Mouse (Mus musculus) kidney, adult 2 months (tissue): ENCODE measurements around the gene Ppp2r5c. TPM values are rescaled to one million over a fixed set of nuclear protein-coding genes. Genes with fewer than 3 reads are reported as not detected.

ENCODE experiments used
- DNase-seq: peaks from one replicate; pipeline ENCODE4 v3.0.0; 2021
- H3K27ac ChIP-seq: fragments of 200-500 bp; 2 replicates; pipeline ENCODE4 v1.5.1; 2012; ENCODE audit warnings: low read depth, low read length, control low read depth, inconsistent platforms; ENCODE audit not compliant: insufficient read depth
- H3K27me3 ChIP-seq: fragments of 200-500 bp; replicated peaks from 2 replicates; pipeline ENCODE4 v1.6.1; 2012; ENCODE audit warnings: mild to moderate bottlenecking, moderate library complexity, low read length, inconsistent platforms; ENCODE audit not compliant: control insufficient read depth, insufficient read depth
- H3K36me3 ChIP-seq: fragments of 200-500 bp; 2 replicates; pipeline ENCODE4 v1.6.1; 2012; ENCODE audit warnings: mild to moderate bottlenecking, moderate library complexity, low read length, inconsistent platforms; ENCODE audit not compliant: control insufficient read depth, insufficient read depth
- H3K4me1 ChIP-seq: fragments of 200-500 bp; 2 replicates; pipeline ENCODE4 v1.6.1; 2011; ENCODE audit warnings: low read length; ENCODE audit not compliant: control insufficient read depth, insufficient read depth
- H3K4me3 ChIP-seq: fragments of 200-500 bp; 2 replicates; pipeline ENCODE4 v1.5.1; 2011; ENCODE audit warnings: mild to moderate bottlenecking, low read depth, low read length, control low read depth; ENCODE audit not compliant: insufficient read depth
- CTCF ChIP-seq: fragments of 200-500 bp; conservative IDR thresholded peaks from 2 replicates; pipeline ENCODE4 v1.5.1; 2011; ENCODE audit warnings: low read depth, mild to moderate bottlenecking, control low read depth, low read length, moderate library complexity, mixed read lengths; ENCODE audit not compliant: insufficient read depth, insufficient read length
- POLR2A ChIP-seq: fragments of 200-500 bp; IDR thresholded peaks from one replicate; pipeline ENCODE4 v1.6.1; 2011; ENCODE audit warnings: low read depth, low read length, control low read depth
- WGBS: fragments of 180-500 bp; shearing (Covaris S2); methylation state at CpG from one replicate; pipeline ENCODE4 v1.1.7; 2018; 5-methylcytosine and 5-hydroxymethylcytosine counted together
- polyA plus RNA-seq: library from polyadenylated mRNA; depleted of rRNA; stranded (reverse); fragments of >200 nt; gene quantifications from 2 replicates; pipeline ENCODE4 v1.2.3, GENCODE M21; 2012

The Ppp2r5c gene
- polyA plus RNA-seq, 1 experiment: 41.3 TPM

DNA sequence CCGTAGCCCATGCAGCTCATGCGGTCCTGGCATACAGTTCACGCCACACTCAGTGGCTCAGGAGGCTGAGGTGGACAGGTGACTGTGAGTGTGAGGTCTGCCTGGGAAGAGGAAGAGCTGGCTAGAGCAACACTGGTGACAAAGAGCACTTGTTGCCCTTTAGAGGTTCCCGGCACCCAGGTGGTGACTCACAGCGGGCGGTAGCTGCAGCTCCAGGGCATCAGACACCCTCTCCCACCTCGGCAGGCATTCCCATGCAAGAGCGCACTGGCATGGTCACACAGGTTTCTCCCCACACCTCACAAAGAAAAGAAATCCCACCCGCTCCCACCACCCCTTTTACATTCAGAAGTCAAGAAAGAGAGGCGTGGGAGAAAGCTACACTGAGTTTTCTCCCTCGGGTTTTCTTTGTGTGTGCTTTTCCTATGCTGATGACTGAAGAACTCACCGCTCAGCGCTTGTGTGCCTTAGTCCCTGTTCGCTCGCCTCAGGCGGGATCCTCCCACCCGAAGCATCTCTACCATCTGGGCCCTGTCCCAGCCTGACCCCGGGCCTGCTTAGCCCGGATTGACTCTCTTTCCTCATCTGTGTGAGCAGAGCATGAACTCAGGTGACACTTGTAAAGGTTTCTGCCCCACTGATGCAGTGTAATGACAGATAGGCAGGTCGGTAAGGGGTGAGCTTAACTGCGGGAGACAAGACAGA, 108.8 kb downstream of the Ppp2r5c start:
- TF ChIP-seq CTCF: no peak
- TF ChIP-seq POLR2A: no peak
- DNase-seq: no peak
- peaks cover 2% of the 10 kb centered on the region; the same call in 1 of the 2 replicates for H3K36me3 ChIP-seq

GRCm38 (mm10) chr12:110556861-110557628, 110.1 kb downstream of the Ppp2r5c start:
- TF ChIP-seq POLR2A (no peak), CTCF (no peak)
- H3K36me3 ChIP-seq: peaks cover 2% of the 10 kb centered on the region
- no peak overlapping the region for H3K27ac ChIP-seq
- no peak overlapping the region for H3K4me3 ChIP-seq
- 75% methylated on average over 18 of the region's 18 CpGs for WGBS
- no peak for DNase-seq
- H3K27me3 ChIP-seq: no peaks in the 10 kb centered on the region
- H3K4me1 ChIP-seq: no peaks in the 10 kb centered on the region

More for the DNA sequence above, 108.8 kb downstream of the Ppp2r5c start:
- no peak overlapping the region for H3K27ac ChIP-seq
- no peaks in the 10 kb centered on the region for H3K4me1 ChIP-seq
- 76% methylated on average over 21 of the region's 21 CpGs for WGBS
- no peak overlapping the region for H3K4me3 ChIP-seq
- H3K27me3 ChIP-seq: no peaks in the 10 kb centered on the region

GRCm38 (mm10) chr12:110558175-110558574, 111.3 kb downstream of the Ppp2r5c start:
- DNase-seq: no peak
- Histone ChIP-seq H3K4me3 (no peak overlapping the region), H3K27me3 (no peaks in the 10 kb centered on the region), H3K36me3 (peaks cover 4% of the 10 kb centered on the region), H3K4me1 (no peaks in the 10 kb centered on the region), H3K27ac (no peak overlapping the region)
- WGBS: 97% methylated on average over 7 of the region's 7 CpGs
- TF ChIP-seq CTCF (no peak), POLR2A (no peak)

- H3K4me3 ChIP-seq: no peak overlapping the region
- peaks cover 1% of the 10 kb centered on the region for H3K36me3 ChIP-seq
- H3K4me1 ChIP-seq: no peaks in the 10 kb centered on the region
- WGBS: 92% methylated on average over 11 of the region's 11 CpGs
- no peak for DNase-seq
- no peaks in the 10 kb centered on the region for H3K27me3 ChIP-seq
- no peak for TF ChIP-seq POLR2A
- TF ChIP-seq CTCF: no peak
- no peak overlapping the region for H3K27ac ChIP-seq
These were observed 116.5 kb downstream of the Ppp2r5c start for GRCm38 (mm10) chr12:110563383-110563782.

DNA sequence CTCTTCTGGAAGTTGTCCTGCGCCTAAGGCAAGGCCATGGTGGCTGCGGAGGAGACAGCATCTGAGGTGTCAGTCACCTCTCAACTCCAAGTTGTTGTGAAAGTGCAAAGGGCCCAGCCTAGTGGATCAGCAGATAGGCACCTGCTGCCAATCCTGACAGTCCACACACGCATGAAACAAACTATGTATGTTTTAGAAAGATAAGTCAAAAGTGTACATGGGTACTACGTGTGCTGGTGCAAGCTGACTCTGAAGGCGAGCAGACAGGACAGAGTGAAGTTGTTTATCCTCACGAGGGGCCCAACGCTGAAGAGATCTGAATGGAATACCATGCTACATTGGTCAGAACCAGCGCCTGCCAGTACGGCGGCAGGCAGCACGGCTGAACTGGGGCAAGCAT, 117.9 kb downstream of the Ppp2r5c start:
- H3K27me3 ChIP-seq: no peaks in the 10 kb centered on the region
- H3K4me1 ChIP-seq: no peaks in the 10 kb centered on the region
- WGBS: 86% methylated on average over 11 of the region's 11 CpGs
- peaks cover 1% of the 10 kb centered on the region for H3K36me3 ChIP-seq
- DNase-seq: no peak
- no peak overlapping the region for H3K4me3 ChIP-seq
- no peak overlapping the region for H3K27ac ChIP-seq
- TF ChIP-seq CTCF: no peak
- no peak for TF ChIP-seq POLR2A

GRCm38 (mm10) chr12:110566366-110566765, 119.4 kb downstream of the Ppp2r5c start:
- TF ChIP-seq CTCF (no peak), POLR2A (no peak)
- WGBS: 91% methylated on average over 9 of the region's 9 CpGs
- Histone ChIP-seq H3K4me1 (no peaks in the 10 kb centered on the region), H3K4me3 (no peak overlapping the region), H3K27me3 (no peaks in the 10 kb centered on the region), H3K36me3 (peaks cover 1% of the 10 kb centered on the region; the same call in 1 of the 2 replicates), H3K27ac (no peak overlapping the region)
- no peak for DNase-seq

- Histone ChIP-seq H3K36me3 (no peaks in the 10 kb centered on the region), H3K27ac (no peak overlapping the region), H3K27me3 (no peaks in the 10 kb centered on the region), H3K4me1 (no peaks in the 10 kb centered on the region), H3K4me3 (no peak overlapping the region)
- no peak for DNase-seq
- WGBS: 93% methylated on average over 10 of the region's 10 CpGs
- no peak for TF ChIP-seq CTCF
- no peak for TF ChIP-seq POLR2A
These were observed 124.1 kb downstream of the Ppp2r5c start for GRCm38 (mm10) chr12:110571050-110571449.
